Mouse (Mus musculus): ENCODE data around the gene Ntng2. TPM values are rescaled to one million over a fixed set of nuclear protein-coding genes. Genes with fewer than 3 reads are reported as not detected.

Gene Ntng2
- polyA plus RNA-seq (2014; fragmentation: Nextera tagmentation; extraction: Ambion mirVana), result 1.3 and 1.8 TPM in 2 replicates

DNA sequence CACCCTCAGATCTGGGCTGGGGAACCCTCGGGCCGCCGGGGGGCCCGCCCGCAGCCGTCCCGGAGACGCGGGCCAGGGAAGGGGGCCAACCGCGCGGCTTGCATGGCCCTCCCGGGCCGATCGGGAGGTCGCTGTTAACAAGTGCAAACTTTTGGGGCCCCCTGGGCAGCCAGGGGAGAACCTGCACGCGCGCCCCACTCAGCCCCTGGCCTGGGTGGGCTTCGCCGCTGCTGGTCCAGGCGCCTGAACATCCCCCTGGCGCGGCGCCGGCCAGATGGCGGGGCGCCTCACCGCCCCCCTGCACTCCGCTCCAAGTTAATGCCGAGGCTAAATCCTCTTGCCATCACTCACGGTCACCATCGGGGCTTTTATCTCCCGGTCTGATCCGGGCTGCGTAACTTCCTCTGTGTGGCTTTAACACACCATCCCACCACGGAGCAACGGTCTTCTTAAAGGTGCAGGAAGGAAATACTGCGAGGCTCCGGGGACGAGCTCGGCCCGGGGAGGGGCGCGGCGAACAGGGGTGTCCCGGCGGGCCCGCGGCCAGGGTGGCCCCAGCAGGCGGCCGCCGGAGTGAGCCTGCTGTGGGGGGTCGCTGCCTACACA is at the start of gene Ntng2:
Ntng2 (minus strand) TSS at position 407 of the 606 bp plus-strand sequence.
- no peaks in the 10 kb centered on the region for H3K36me3 ChIP-seq (ENCODE audit: control insufficient read depth, insufficient read depth, low read length)
- H3K27me3 ChIP-seq (ENCODE audit: control insufficient read depth, insufficient read depth, low read length), result peaks cover 24% of the 10 kb centered on the region
- H3K4me2 ChIP-seq (ENCODE audit: low read depth, low read length), result peak within 1 kb of the TSS; percentile 99
- peak; percentile 45; the same call in 1 of the 2 replicates for ATAC-seq (ENCODE audit: low read depth)
- peaks cover 34% of the 10 kb centered on the region for H3K4me1 ChIP-seq (ENCODE audit: control insufficient read depth, insufficient read depth, low read length)
- no peaks in the 10 kb centered on the region for H3K9me3 ChIP-seq (ENCODE audit: control insufficient read depth, low read length)
- H3K27ac ChIP-seq (ENCODE audit: low read depth, low read length), result no peak within 1 kb of the TSS; the same call in 1 of the 2 replicates
- peak within 1 kb of the TSS; percentile 46 for H3K9ac ChIP-seq (replicated peaks; ENCODE audit: low read depth, low read length)
- under 1% methylated on average over 50 of the region's 54 CpGs for WGBS
- H3K4me3 ChIP-seq (ENCODE audit: low read depth, low read length), result peak within 1 kb of the TSS; percentile 51

DNA sequence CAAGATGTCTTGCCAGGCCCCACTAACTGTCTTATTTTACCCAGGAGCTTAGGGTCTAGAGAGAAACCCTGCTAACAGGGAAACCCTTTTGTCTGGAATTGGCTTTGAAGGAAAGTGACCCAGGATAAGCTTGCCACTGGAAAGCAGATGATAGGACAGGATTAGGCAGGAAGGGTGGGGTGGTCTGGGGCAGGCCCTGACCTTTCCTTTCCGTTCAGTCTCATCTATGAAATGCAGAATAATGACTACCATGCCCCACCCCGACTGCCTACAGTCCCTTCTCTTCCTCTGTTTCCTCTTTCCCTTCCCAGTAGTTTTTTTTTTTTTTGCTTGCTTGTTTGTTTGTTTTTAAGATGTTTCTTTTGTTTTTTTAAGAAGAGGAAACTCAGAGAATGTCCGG is 42.8 kb upstream of the Ntng2 start:
- Histone ChIP-seq H3K4me1 (ENCODE audit: control insufficient read depth, insufficient read depth, low read length) (no peaks in the 10 kb centered on the region), H3K4me2 (ENCODE audit: low read depth, low read length) (no peak overlapping the region), H3K36me3 (ENCODE audit: control insufficient read depth, insufficient read depth, low read length) (no peaks in the 10 kb centered on the region), H3K4me3 (ENCODE audit: low read depth, low read length) (no peak overlapping the region), H3K27ac (ENCODE audit: low read depth, low read length) (no peak overlapping the region), H3K9me3 (ENCODE audit: control insufficient read depth, low read length) (no peaks in the 10 kb centered on the region; the same call in 1 of the 2 replicates), H3K27me3 (ENCODE audit: control insufficient read depth, insufficient read depth, low read length) (no peaks in the 10 kb centered on the region), H3K9ac (replicated peaks; ENCODE audit: low read depth, low read length) (no peak overlapping the region)
- 79% methylated on average over 3 of the region's 3 CpGs for WGBS
- ATAC-seq (ENCODE audit: low read depth), result no peak

DNA sequence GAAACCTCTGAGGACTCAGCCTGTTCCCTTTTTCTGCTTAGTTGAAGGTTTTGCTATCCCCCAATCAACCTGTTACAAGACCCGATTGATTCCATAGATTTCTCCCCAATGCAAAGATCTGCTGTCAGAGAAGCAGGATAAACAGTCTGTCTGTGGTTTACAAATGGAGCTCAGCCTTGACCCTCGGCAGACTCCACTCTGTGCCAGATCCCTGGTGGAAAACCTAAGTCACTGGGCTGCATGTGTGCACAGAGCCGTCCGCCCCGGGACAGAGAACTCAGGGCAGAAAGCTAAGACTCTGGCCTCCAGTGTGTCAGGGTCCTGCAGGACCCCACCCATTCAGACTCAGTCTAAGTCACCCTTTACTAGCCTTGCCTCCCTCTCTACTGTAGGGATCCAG is 34.8 kb upstream of the Ntng2 start:
- H3K4me1 ChIP-seq (ENCODE audit: control insufficient read depth, insufficient read depth, low read length), result no peaks in the 10 kb centered on the region
- no peak overlapping the region for H3K27ac ChIP-seq (ENCODE audit: low read depth, low read length)
- H3K9me3 ChIP-seq (ENCODE audit: control insufficient read depth, low read length), result no peaks in the 10 kb centered on the region
- H3K36me3 ChIP-seq (ENCODE audit: control insufficient read depth, insufficient read depth, low read length), result no peaks in the 10 kb centered on the region
- no peak overlapping the region for H3K9ac ChIP-seq (replicated peaks; ENCODE audit: low read depth, low read length)
- no peaks in the 10 kb centered on the region for H3K27me3 ChIP-seq (ENCODE audit: control insufficient read depth, insufficient read depth, low read length)
- WGBS, result 94% methylated on average over 5 of the region's 5 CpGs
- no peak overlapping the region for H3K4me3 ChIP-seq (ENCODE audit: low read depth, low read length)
- no peak for ATAC-seq (ENCODE audit: low read depth)
- no peak overlapping the region for H3K4me2 ChIP-seq (ENCODE audit: low read depth, low read length)

GRCm38 (mm10) chr2:29277703-29278121 is 24.9 kb upstream of the Ntng2 start:
- WGBS, result 68% methylated on average over 5 of the region's 5 CpGs

DNA sequence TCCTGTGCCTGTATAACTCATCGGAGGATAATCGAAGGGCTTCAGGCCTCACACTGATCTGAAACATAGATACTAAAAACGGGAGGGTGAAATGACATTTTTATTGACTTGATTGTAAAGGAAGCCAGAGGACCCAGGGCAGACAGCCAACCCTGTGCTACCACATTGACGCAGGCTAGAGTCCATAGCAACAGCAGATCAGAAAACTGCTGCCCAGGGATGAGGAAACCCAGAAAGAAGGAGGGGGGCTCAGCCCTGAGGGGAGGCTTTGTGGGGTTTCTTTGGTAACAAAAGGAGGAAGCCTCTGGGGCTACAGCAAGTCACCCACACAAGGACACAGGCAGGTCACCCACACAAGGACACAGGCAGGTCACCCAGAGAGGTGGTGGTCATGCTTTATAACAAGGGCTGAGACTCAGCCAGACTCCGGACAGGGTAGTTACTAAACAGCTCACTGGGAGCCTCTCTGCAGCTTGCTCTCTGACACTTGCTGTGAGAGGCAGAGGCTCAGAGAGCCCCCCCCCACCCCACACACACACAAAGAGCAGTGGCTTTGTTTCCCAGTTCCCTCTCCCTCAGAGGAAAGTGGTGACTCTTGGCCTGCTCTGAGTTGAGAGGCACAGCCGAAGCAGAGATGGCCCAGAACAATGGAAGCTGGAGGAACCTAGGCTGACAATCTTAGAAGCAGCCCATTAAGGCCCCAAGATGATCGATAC is 19.2 kb upstream of the Ntng2 start:
- Histone ChIP-seq H3K4me1 (ENCODE audit: control insufficient read depth, insufficient read depth, low read length) (peaks cover 15% of the 10 kb centered on the region; the same call in 1 of the 2 replicates), H3K27ac (ENCODE audit: low read depth, low read length) (peak overlapping the region; percentile 40), H3K36me3 (ENCODE audit: control insufficient read depth, insufficient read depth, low read length) (no peaks in the 10 kb centered on the region), H3K9me3 (ENCODE audit: control insufficient read depth, low read length) (no peaks in the 10 kb centered on the region), H3K4me3 (ENCODE audit: low read depth, low read length) (no peak overlapping the region), H3K9ac (replicated peaks; ENCODE audit: low read depth, low read length) (no peak overlapping the region), H3K27me3 (ENCODE audit: control insufficient read depth, insufficient read depth, low read length) (no peaks in the 10 kb centered on the region), H3K4me2 (ENCODE audit: low read depth, low read length) (no peak overlapping the region)
- 27% methylated on average over 7 of the region's 7 CpGs for WGBS
- ATAC-seq (ENCODE audit: low read depth), result peak; percentile 79

More at GRCm38 (mm10) chr2:29277703-29278121, 24.9 kb upstream of the Ntng2 start:
- Histone ChIP-seq H3K4me1 (ENCODE audit: control insufficient read depth, insufficient read depth, low read length) (no peaks in the 10 kb centered on the region), H3K4me3 (ENCODE audit: low read depth, low read length) (no peak overlapping the region), H3K36me3 (ENCODE audit: control insufficient read depth, insufficient read depth, low read length) (no peaks in the 10 kb centered on the region), H3K27me3 (ENCODE audit: control insufficient read depth, insufficient read depth, low read length) (no peaks in the 10 kb centered on the region), H3K4me2 (ENCODE audit: low read depth, low read length) (no peak overlapping the region), H3K9ac (replicated peaks; ENCODE audit: low read depth, low read length) (no peak overlapping the region), H3K27ac (ENCODE audit: low read depth, low read length) (no peak overlapping the region), H3K9me3 (ENCODE audit: control insufficient read depth, low read length) (no peaks in the 10 kb centered on the region)
- no peak for ATAC-seq (ENCODE audit: low read depth)

DNA sequence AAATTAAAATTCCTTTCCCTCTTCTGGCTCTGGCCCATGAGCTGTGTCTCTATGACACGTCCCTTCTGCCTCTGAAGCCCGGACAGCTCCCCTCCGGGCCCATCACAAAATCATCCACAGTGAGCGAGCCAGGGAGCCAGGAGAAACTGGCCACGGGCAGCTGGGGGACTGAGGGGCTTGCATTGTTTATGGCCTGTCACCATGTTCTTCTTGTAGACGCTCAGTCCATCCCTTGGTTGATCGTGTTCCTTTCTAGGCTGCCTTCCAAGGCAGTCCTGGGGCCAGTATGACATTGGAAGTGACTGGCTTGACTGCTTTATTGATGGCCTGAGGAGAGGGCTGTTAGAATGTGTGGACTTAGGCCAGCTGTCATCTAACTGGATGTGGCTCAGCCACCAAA is 18.3 kb upstream of the Ntng2 start:
- no peak overlapping the region for H3K27ac ChIP-seq (ENCODE audit: low read depth, low read length)
- H3K27me3 ChIP-seq (ENCODE audit: control insufficient read depth, insufficient read depth, low read length), result no peaks in the 10 kb centered on the region
- no peak overlapping the region for H3K9ac ChIP-seq (replicated peaks; ENCODE audit: low read depth, low read length)
- no peaks in the 10 kb centered on the region for H3K9me3 ChIP-seq (ENCODE audit: control insufficient read depth, low read length)
- H3K4me3 ChIP-seq (ENCODE audit: low read depth, low read length), result no peak overlapping the region
- H3K36me3 ChIP-seq (ENCODE audit: control insufficient read depth, insufficient read depth, low read length), result no peaks in the 10 kb centered on the region
- peaks cover 18% of the 10 kb centered on the region; the same call in 1 of the 2 replicates for H3K4me1 ChIP-seq (ENCODE audit: control insufficient read depth, insufficient read depth, low read length)
- no peak overlapping the region for H3K4me2 ChIP-seq (ENCODE audit: low read depth, low read length)
- 56% methylated on average over 7 of the region's 7 CpGs for WGBS
- no peak for ATAC-seq (ENCODE audit: low read depth)

DNA sequence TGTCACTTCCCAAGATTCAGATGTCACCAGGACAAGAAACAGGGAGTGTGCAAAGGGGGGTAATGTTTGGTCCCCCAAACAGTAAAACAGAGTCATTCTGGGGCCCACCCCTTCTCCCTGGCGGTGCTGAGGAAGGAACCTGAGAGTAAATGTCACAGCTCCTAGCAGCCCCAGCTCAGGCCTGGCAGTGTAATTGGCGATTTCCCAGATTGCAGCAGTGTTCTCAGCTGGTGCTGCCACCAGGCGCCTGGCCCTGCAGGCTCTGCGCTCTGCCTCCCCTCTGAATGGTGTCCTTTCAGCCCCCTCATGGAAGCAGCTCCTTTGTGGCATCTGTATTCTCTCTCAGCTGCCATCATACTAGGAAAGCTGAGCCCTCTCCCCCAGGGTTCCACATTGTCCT is 14.0 kb upstream of the Ntng2 start:
- Histone ChIP-seq H3K9me3 (ENCODE audit: control insufficient read depth, low read length) (no peaks in the 10 kb centered on the region), H3K36me3 (ENCODE audit: control insufficient read depth, insufficient read depth, low read length) (no peaks in the 10 kb centered on the region), H3K27ac (ENCODE audit: low read depth, low read length) (no peak overlapping the region), H3K4me1 (ENCODE audit: control insufficient read depth, insufficient read depth, low read length) (peaks cover 11% of the 10 kb centered on the region; the same call in 1 of the 2 replicates), H3K4me2 (ENCODE audit: low read depth, low read length) (no peak overlapping the region), H3K9ac (replicated peaks; ENCODE audit: low read depth, low read length) (no peak overlapping the region), H3K27me3 (ENCODE audit: control insufficient read depth, insufficient read depth, low read length) (no peaks in the 10 kb centered on the region), H3K4me3 (ENCODE audit: low read depth, low read length) (no peak overlapping the region)
- ATAC-seq (ENCODE audit: low read depth), result no peak
- WGBS, result 24% methylated on average over 4 of the region's 4 CpGs

GRCm38 (mm10) chr2:29262436-29262915 is 9.7 kb upstream of the Ntng2 start:
- no peak overlapping the region for H3K9ac ChIP-seq (replicated peaks; ENCODE audit: low read depth, low read length)
- no peak overlapping the region for H3K4me2 ChIP-seq (ENCODE audit: low read depth, low read length)
- H3K9me3 ChIP-seq (ENCODE audit: control insufficient read depth, low read length), result no peaks in the 10 kb centered on the region
- WGBS, result 32% methylated on average over 6 of the region's 6 CpGs
- no peak overlapping the region for H3K4me3 ChIP-seq (ENCODE audit: low read depth, low read length)
- no peaks in the 10 kb centered on the region for H3K36me3 ChIP-seq (ENCODE audit: control insufficient read depth, insufficient read depth, low read length)
- H3K27me3 ChIP-seq (ENCODE audit: control insufficient read depth, insufficient read depth, low read length), result no peaks in the 10 kb centered on the region
- peaks cover 4% of the 10 kb centered on the region; the same call in 1 of the 2 replicates for H3K4me1 ChIP-seq (ENCODE audit: control insufficient read depth, insufficient read depth, low read length)
- peak; percentile 65; the same call in 1 of the 2 replicates for ATAC-seq (ENCODE audit: low read depth)
- no peak overlapping the region for H3K27ac ChIP-seq (ENCODE audit: low read depth, low read length)

- Histone ChIP-seq H3K4me1 (ENCODE audit: control insufficient read depth, insufficient read depth, low read length) (no peaks in the 10 kb centered on the region), H3K4me2 (ENCODE audit: low read depth, low read length) (no peak overlapping the region), H3K4me3 (ENCODE audit: low read depth, low read length) (no peak overlapping the region), H3K9me3 (ENCODE audit: control insufficient read depth, low read length) (no peaks in the 10 kb centered on the region), H3K27me3 (ENCODE audit: control insufficient read depth, insufficient read depth, low read length) (no peaks in the 10 kb centered on the region), H3K36me3 (ENCODE audit: control insufficient read depth, insufficient read depth, low read length) (no peaks in the 10 kb centered on the region), H3K27ac (ENCODE audit: low read depth, low read length) (no peak overlapping the region), H3K9ac (replicated peaks; ENCODE audit: low read depth, low read length) (no peak overlapping the region)
- no peak for ATAC-seq (ENCODE audit: low read depth)
- 70% methylated on average over 6 of the region's 6 CpGs for WGBS
These were observed 8.3 kb upstream of the Ntng2 start for GRCm38 (mm10) chr2:29261126-29261525.

Data from neural tube, embryonic 14.5 days (tissue).